Mouse (Mus musculus) bone marrow, adult 2 months (tissue): ENCODE data around the gene Cct2.

ENCODE experiments used
- CTCF ChIP-seq: fragments of 200-500 bp; IDR thresholded peaks from 2 replicates; pipeline ENCODE4 v1.5.1; 2011; ENCODE audit warnings: low read length, control low read depth; ENCODE audit not compliant: control insufficient read depth, insufficient read depth
- POLR2A ChIP-seq: fragments of 200-500 bp; IDR thresholded peaks from 2 replicates; pipeline ENCODE4 v1.6.1; 2011; ENCODE audit warnings: low read depth, mild to moderate bottlenecking, control low read depth, low read length, borderline replicate concordance; ENCODE audit not compliant: control insufficient read depth

GRCm38 (mm10) chr10:117040355-117040754 lies 23.3 kb downstream of the Cct2 start:
- TF ChIP-seq POLR2A (no peak), CTCF (no peak)
